Mouse (Mus musculus): ENCODE results near the gene Vac14. TPM values are rescaled to one million over a fixed set of nuclear protein-coding genes. Genes with fewer than 3 reads are reported as not detected.

Gene Vac14
- polyA plus RNA-seq, 1 experiment from 2014 or later, result 16.7 TPM

DNA sequence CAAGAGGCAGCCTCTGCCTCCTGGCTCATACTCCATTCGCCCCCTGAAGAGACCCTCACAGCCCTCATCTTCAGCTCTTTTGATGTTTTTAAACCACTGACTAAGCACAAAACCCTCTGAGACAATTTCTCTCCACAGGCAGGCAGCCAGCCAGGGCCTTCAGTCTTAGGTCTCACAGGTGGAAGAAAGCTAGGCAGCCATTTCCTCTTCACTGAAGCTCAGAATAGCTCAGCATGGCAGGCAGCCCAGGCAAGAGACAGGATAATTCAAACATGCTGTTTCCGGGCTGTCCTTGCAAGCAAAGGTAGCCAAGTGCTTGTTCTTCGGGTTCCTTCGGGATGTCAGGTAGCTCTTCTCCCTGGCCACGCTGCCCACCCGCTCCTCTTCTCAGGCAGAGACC lies 52.9 kb downstream of the Vac14 start:
- H3K27me3 ChIP-seq, result no peaks in the 10 kb centered on the region
- H3K4me3 ChIP-seq, result no peak overlapping the region
- H3K4me2 ChIP-seq (replicated peaks), result no peak overlapping the region
- no peaks in the 10 kb centered on the region for H3K9me3 ChIP-seq
- H3K4me1 ChIP-seq, result peaks cover 28% of the 10 kb centered on the region
- ATAC-seq (ENCODE audit: low FRiP score, low read depth), result peak; percentile 60
- 74% methylated on average over 6 of the region's 6 CpGs for WGBS
- H3K36me3 ChIP-seq, result peaks cover 24% of the 10 kb centered on the region
- no peak overlapping the region for H3K9ac ChIP-seq
- peak overlapping the region; percentile 52; the same call in 1 of the 2 replicates for H3K27ac ChIP-seq

DNA sequence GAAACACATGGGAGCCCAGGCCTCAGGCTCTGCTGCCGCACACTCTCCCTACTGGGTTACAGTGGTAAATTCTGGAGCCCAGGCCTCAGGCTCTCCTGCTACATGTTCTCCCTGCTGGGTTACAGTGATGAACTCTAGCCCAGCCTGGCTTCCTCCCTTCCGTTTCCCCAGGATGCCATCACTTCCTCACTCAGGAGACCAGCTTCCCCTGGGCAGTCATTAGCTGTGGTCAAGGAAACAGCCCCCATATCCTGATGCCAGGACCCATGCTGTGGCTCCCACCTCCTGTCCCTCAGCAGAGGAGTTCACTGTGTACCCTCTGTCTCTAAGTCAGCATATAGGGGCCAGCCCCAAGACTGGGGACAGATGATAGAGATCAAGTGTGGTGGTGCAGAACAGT lies 53.7 kb downstream of the Vac14 start:
- H3K27me3 ChIP-seq, result no peaks in the 10 kb centered on the region
- no peak overlapping the region for H3K4me2 ChIP-seq (replicated peaks)
- 74% methylated on average over 2 of the region's 2 CpGs for WGBS
- ATAC-seq (ENCODE audit: low FRiP score, low read depth), result no peak
- peaks cover 24% of the 10 kb centered on the region for H3K36me3 ChIP-seq
- peaks cover 36% of the 10 kb centered on the region for H3K4me1 ChIP-seq
- no peak overlapping the region for H3K4me3 ChIP-seq
- H3K27ac ChIP-seq, result peak overlapping the region; percentile 52; the same call in 1 of the 2 replicates
- no peak overlapping the region for H3K9ac ChIP-seq
- no peaks in the 10 kb centered on the region for H3K9me3 ChIP-seq

DNA sequence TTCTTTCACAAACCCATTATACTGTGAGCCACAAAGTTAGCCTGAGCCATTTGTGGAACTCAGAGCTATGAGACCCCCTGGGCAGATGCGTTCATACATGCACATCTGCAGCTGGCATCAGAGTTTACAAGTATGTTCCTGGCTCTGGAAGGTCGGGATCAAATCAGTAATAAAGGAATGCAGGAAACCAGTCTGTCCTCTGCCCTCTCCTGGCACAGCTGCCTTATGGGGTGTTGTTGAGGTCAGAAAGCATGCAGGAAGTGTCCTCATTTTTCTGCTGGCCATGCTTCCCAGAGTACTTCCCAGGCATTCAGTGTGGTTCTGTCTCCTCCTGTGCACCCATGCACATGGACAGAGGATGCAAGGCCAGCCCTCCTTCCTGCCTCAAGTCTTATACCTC lies 54.8 kb downstream of the Vac14 start:
- Histone ChIP-seq H3K9me3 (no peaks in the 10 kb centered on the region), H3K4me1 (peaks cover 43% of the 10 kb centered on the region), H3K4me2 (replicated peaks) (no peak overlapping the region), H3K27me3 (no peaks in the 10 kb centered on the region), H3K36me3 (peaks cover 24% of the 10 kb centered on the region), H3K4me3 (no peak overlapping the region), H3K9ac (no peak overlapping the region), H3K27ac (no peak overlapping the region)
- ATAC-seq (ENCODE audit: low FRiP score, low read depth), result no peak
- WGBS, result 51% methylated on average over 2 of the region's 2 CpGs

DNA sequence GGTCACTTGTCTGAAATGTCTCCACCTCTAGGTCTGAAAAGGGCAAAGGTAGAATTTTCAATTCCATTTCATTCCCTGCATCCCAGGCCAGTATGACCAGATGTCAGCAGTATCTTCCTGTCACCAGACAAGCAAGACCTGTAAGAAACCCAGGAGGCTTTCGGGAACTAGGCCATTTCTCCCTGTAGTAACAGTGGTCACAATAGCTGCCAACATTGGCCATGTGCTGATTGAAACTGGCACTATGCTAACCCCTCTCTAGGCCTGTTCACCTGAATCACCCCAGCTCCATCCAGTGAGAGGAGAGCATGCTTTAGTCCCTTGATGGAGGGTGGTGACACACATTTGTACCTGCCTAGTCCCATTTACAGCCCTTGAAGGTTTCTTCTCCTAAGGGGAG lies 56.2 kb downstream of the Vac14 start:
- Histone ChIP-seq H3K9me3 (no peaks in the 10 kb centered on the region), H3K4me1 (peaks cover 47% of the 10 kb centered on the region), H3K9ac (no peak overlapping the region), H3K36me3 (peaks cover 24% of the 10 kb centered on the region), H3K27me3 (no peaks in the 10 kb centered on the region), H3K27ac (no peak overlapping the region), H3K4me3 (no peak overlapping the region), H3K4me2 (replicated peaks) (no peak overlapping the region)
- no peak for ATAC-seq (ENCODE audit: low FRiP score, low read depth)
- WGBS, result 91% methylated on average over 1 of the region's 1 CpGs

DNA sequence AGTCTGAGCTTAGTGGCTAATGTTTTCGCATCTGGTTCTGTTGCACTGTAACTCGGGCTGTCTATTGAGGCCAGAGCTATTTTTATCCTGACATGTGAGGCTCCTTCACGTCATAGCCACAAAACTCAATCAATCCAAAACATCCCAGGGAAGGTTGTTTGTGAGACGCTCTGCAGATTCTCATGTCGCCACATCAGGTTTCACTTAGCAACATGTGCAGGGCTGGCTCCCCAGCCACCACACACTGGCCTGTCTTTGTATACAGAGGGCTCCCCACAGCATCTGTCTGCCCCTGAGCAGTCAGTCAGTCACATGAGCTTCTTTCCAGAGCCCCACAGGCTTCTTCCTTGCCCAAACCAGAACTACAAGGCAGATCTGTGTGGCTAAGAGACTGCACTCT lies 58.3 kb downstream of the Vac14 start:
- H3K9ac ChIP-seq, result no peak overlapping the region
- peak; percentile 85 for ATAC-seq (ENCODE audit: low FRiP score, low read depth)
- H3K4me1 ChIP-seq, result peaks cover 34% of the 10 kb centered on the region
- H3K4me3 ChIP-seq, result no peak overlapping the region
- H3K27ac ChIP-seq, result peak overlapping the region; percentile 74
- 26% methylated on average over 5 of the region's 5 CpGs for WGBS
- no peak overlapping the region; the same call in 1 of the 2 replicates for H3K4me2 ChIP-seq (replicated peaks)
- H3K9me3 ChIP-seq, result no peaks in the 10 kb centered on the region
- no peaks in the 10 kb centered on the region for H3K27me3 ChIP-seq
- H3K36me3 ChIP-seq, result peaks cover 23% of the 10 kb centered on the region

DNA sequence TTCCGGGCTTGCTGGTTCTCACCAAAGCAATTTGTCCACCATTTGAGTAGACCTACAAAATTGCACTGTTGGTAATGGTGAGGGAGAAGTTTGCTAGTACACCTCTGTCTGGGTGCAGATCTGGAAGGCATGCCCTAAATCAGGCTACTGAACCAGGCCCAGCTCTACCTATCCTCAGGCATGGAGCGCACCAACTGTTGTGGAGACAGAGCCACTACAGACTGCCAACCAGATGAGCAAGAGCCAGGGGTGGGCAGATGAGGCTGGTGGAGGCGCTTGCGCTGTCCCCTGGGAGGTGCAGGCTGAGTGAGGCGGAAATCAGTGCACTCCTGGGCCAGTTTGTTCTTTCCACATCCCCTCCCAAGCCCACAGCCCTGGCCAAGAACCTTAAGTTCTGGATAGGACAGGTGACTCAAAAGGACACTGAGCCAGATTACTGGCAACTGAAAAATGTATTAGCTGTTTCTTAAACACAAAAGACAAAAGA lies 58.8 kb downstream of the Vac14 start:
- H3K36me3 ChIP-seq, result peaks cover 18% of the 10 kb centered on the region
- ATAC-seq (ENCODE audit: low FRiP score, low read depth), result peak; percentile 1; the same call in 1 of the 2 replicates
- no peaks in the 10 kb centered on the region for H3K9me3 ChIP-seq
- WGBS, result 83% methylated on average over 5 of the region's 5 CpGs
- H3K4me3 ChIP-seq, result no peak overlapping the region
- peaks cover 33% of the 10 kb centered on the region for H3K4me1 ChIP-seq
- H3K27me3 ChIP-seq, result no peaks in the 10 kb centered on the region
- H3K9ac ChIP-seq, result no peak overlapping the region
- H3K4me2 ChIP-seq (replicated peaks), result no peak overlapping the region; the same call in 1 of the 2 replicates
- H3K27ac ChIP-seq, result peak overlapping the region; percentile 74

DNA sequence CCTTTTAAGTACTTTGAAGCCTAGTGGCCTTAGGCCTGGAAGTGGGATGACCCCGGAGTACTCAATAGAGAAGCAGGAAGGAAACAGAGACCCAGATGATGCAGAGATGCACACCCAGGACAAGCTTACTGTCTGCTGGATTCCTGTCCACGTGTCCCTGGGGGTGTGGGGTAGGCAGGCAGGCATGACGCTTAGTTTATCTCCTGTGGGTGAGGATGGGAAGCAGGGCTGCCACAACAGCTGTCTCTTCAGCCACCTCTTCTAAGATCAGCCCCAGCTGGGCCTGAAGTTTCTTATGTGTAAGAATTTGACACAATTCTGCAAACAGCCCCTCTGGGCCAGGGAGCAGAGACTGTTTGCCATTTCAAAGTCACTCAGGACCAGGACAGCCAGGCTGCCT lies 60.6 kb downstream of the Vac14 start:
- Histone ChIP-seq H3K36me3 (peaks cover 17% of the 10 kb centered on the region), H3K9ac (no peak overlapping the region), H3K4me2 (replicated peaks) (no peak overlapping the region), H3K27me3 (no peaks in the 10 kb centered on the region), H3K4me3 (no peak overlapping the region), H3K9me3 (no peaks in the 10 kb centered on the region), H3K27ac (no peak overlapping the region), H3K4me1 (peaks cover 26% of the 10 kb centered on the region)
- no peak for ATAC-seq (ENCODE audit: low FRiP score, low read depth)
- WGBS, result 65% methylated on average over 3 of the region's 3 CpGs

DNA sequence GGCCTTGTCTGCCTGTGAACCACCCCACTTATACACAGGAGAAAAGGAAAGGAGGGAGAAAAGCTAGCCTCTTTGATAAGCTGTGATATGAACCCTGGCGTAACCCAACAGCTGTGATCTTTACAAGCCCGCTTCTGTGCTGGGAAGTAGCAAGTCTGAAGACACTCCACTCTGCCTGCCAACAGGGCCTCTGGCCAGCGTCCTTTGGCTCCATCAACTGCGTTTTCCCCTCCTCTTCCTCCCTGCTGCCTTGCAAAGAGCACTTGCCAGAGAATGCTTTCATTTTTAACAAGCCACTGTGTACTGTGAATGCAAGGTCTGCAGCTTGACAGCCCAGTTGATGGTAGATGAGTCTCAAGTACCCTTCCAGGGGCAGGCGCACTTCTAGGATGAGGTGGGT lies 69.3 kb downstream of the Vac14 start:
- WGBS, result 79% methylated on average over 5 of the region's 5 CpGs

DNA sequence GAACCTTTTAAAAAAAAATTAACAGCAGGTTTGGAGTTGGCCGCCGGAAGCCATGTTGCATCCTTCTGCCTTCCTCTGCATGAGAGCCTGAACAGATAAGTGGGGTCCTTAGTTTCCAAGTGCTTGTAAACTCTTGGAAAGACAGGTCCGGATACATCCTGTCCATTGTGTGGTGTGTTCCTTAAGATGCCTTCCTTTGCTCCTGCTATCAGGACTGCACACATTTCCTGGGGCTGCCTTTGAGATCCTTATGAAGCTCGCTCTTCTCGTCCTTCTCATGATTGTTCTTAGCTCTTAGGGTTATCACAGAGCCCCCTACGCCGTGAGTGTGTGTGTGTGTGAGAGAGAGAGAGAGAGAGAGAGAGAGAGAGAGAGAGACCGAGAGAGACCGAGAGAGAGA lies 71.6 kb downstream of the Vac14 start:
- H3K4me3 ChIP-seq, result no peak overlapping the region
- no peak for ATAC-seq (ENCODE audit: low FRiP score, low read depth)

More for the DNA sequence above, 69.3 kb downstream of the Vac14 start:
- H3K4me2 ChIP-seq (replicated peaks), result no peak overlapping the region
- no peaks in the 10 kb centered on the region; the same call in 1 of the 2 replicates for H3K4me1 ChIP-seq
- peak; percentile 48; the same call in 1 of the 2 replicates for ATAC-seq (ENCODE audit: low FRiP score, low read depth)
- H3K27me3 ChIP-seq, result no peaks in the 10 kb centered on the region
- H3K9ac ChIP-seq, result no peak overlapping the region
- no peak overlapping the region for H3K4me3 ChIP-seq
- H3K27ac ChIP-seq, result no peak overlapping the region
- peaks cover 50% of the 10 kb centered on the region for H3K36me3 ChIP-seq
- no peaks in the 10 kb centered on the region for H3K9me3 ChIP-seq

DNA sequence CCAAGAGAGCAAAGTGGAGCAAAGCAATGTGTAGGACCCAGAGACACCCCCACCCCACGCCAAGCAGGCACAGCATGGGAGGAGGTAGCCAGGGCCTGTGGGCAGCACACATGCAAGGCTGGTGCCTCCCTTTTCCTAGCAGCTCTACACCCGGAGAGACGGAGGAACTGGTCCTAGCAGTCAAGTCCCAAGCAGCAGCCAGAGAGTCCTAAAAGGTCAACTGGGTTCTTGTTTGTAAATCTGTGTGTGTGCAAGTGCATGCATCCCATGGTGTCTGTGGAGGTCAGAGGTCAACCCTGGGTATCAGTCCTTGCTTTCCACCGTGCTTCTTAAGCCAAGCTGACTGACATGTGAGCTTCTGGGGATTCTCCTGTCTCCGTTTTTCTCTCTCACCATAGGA lies 75.8 kb downstream of the Vac14 start:
- WGBS, result 81% methylated on average over 5 of the region's 5 CpGs

More for the DNA sequence above, 71.6 kb downstream of the Vac14 start:
- H3K4me1 ChIP-seq, result peaks cover 5% of the 10 kb centered on the region; the same call in 1 of the 2 replicates
- no peak overlapping the region for H3K27ac ChIP-seq
- no peak overlapping the region for H3K4me2 ChIP-seq (replicated peaks)
- H3K27me3 ChIP-seq, result no peaks in the 10 kb centered on the region
- H3K36me3 ChIP-seq, result peaks cover 29% of the 10 kb centered on the region
- 84% methylated on average over 9 of the region's 9 CpGs for WGBS
- H3K9me3 ChIP-seq, result no peaks in the 10 kb centered on the region
- H3K9ac ChIP-seq, result no peak overlapping the region

DNA sequence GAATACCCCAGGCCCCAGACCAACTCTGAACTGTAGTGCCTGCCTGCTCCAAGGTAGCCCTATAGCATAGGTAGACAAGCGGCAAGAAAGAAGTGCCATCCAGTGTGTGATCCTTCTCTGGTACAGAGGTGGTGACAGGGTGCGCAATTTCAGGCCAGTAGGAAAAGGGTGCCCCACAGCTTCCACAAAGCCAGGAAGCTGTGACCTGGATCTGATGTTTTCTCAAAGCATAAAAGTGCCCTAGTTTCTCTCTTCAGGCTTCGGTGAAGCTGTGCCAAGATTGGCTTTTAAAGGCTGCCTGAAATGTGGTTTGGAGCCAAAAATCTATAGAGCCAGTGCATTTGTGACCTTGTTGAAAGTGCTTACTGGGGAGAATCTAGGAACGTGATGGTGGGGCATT lies 76.4 kb downstream of the Vac14 start:
- no peak for ATAC-seq (ENCODE audit: low FRiP score, low read depth)
- H3K27me3 ChIP-seq, result no peaks in the 10 kb centered on the region
- peaks cover 13% of the 10 kb centered on the region for H3K4me1 ChIP-seq
- peak overlapping the region; percentile 4; the same call in 1 of the 2 replicates for H3K9ac ChIP-seq
- peaks cover 18% of the 10 kb centered on the region for H3K36me3 ChIP-seq
- no peak overlapping the region for H3K4me3 ChIP-seq
- WGBS, result 83% methylated on average over 4 of the region's 4 CpGs
- peak overlapping the region; percentile 39; the same call in 1 of the 2 replicates for H3K27ac ChIP-seq
- H3K4me2 ChIP-seq (replicated peaks), result no peak overlapping the region
- H3K9me3 ChIP-seq, result no peaks in the 10 kb centered on the region

More for the DNA sequence above, 75.8 kb downstream of the Vac14 start:
- no peaks in the 10 kb centered on the region for H3K9me3 ChIP-seq
- H3K9ac ChIP-seq, result peak overlapping the region; percentile 4; the same call in 1 of the 2 replicates
- peak overlapping the region; percentile 39; the same call in 1 of the 2 replicates for H3K27ac ChIP-seq
- H3K36me3 ChIP-seq, result peaks cover 20% of the 10 kb centered on the region
- H3K27me3 ChIP-seq, result no peaks in the 10 kb centered on the region
- peaks cover 13% of the 10 kb centered on the region for H3K4me1 ChIP-seq
- no peak overlapping the region for H3K4me2 ChIP-seq (replicated peaks)
- no peak overlapping the region for H3K4me3 ChIP-seq
- no peak for ATAC-seq (ENCODE audit: low FRiP score, low read depth)

DNA sequence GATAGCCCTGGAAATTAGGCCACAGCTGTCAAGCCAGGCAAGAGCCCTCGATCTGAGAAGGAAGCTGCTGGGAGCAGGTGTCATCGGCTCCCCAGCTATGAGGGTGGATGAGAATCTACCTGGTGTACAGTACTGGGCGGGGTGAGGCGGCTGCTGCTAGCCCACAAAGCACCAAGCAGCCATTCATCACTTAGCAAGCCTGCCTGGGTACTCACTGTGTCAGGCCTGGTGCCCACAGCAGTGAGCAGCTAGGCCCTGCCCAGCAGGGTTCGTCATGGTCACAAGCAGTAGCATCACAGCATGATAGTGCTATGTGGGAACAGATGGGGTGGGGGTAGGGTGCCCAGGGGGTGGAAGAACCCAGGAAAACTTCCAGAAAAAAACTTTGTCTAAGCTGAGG lies 77.0 kb downstream of the Vac14 start:
- peak overlapping the region; percentile 39; the same call in 1 of the 2 replicates for H3K27ac ChIP-seq
- ATAC-seq (ENCODE audit: low FRiP score, low read depth), result no peak
- H3K4me3 ChIP-seq, result no peak overlapping the region
- H3K4me2 ChIP-seq (replicated peaks), result no peak overlapping the region
- H3K4me1 ChIP-seq, result peaks cover 13% of the 10 kb centered on the region
- peaks cover 11% of the 10 kb centered on the region for H3K36me3 ChIP-seq
- 84% methylated on average over 5 of the region's 5 CpGs for WGBS
- no peaks in the 10 kb centered on the region for H3K9me3 ChIP-seq
- H3K9ac ChIP-seq, result no peak overlapping the region
- no peaks in the 10 kb centered on the region for H3K27me3 ChIP-seq

DNA sequence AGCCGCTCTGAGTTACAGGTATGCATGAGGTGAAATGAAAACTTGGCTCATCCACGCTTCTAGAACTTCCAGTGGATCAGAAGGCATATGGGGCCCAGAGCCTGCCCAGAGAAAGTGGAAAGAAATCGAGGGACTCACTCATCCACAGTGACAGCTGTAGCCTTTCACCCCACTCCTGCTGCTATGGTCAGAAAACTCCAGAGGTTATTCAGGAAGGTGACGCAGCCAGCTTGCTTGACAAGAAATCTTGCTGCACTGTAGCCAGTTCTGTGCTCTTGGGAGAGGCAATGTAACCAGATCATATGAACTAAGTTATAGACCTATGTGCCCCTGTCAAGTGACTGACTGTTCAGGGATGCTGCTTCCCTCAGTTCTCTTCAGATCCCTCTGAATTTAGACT lies 77.7 kb downstream of the Vac14 start:
- Histone ChIP-seq H3K9me3 (no peaks in the 10 kb centered on the region), H3K27ac (no peak overlapping the region), H3K4me1 (peaks cover 13% of the 10 kb centered on the region), H3K27me3 (no peaks in the 10 kb centered on the region), H3K9ac (no peak overlapping the region), H3K4me3 (no peak overlapping the region), H3K36me3 (peaks cover 12% of the 10 kb centered on the region), H3K4me2 (replicated peaks) (no peak overlapping the region)
- no peak for ATAC-seq (ENCODE audit: low FRiP score, low read depth)
- 90% methylated on average over 4 of the region's 4 CpGs for WGBS

Measured in limb, embryonic 13.5 days (tissue).